Mouse (Mus musculus): ENCODE measurements at regions not wholly inside any gene's neighbourhood (a gene's known extent, or its start where the extent isn't known, plus 50 kb on each side); places are given as distances from the start of the nearest gene placed in this dataset.

GRCm38 (mm10) chr15:93758204-93758836, 162.6 kb upstream of the Prickle1 start:
- TF ChIP-seq POLR2A (IDR thresholded peaks at IDR 0.05; ENCODE audit: borderline replicate concordance, extremely low read depth, insufficient read depth, insufficient read length, poor library complexity, severe bottlenecking) (no peak), CTCF (IDR thresholded peaks at IDR 0.05; ENCODE audit: borderline replicate concordance, extremely low read depth, insufficient read depth, insufficient read length) (no peak)
